Mouse (Mus musculus) forebrain, postnatal 0 days (tissue): ENCODE measurements around the gene Tcirg1. TPM values are rescaled to one million over a fixed set of nuclear protein-coding genes. Genes with fewer than 3 reads are reported as not detected.

Experiments used
- ATAC-seq: fragments of 200-750 bp; cut with Nextera tagmentation; 2 replicates; pipeline ENCODE4 v1.8.0; 2017; ENCODE audit warnings: mild to moderate bottlenecking, moderate library complexity
- DNase-seq: peaks from one replicate; pipeline ENCODE4 v3.0.0-alpha.2; 2015
- H3K27ac ChIP-seq: fragments of 300-500 bp; sonication (generic); 2 replicates; pipeline ENCODE4 v1.5.1; 2014; ENCODE audit warnings: low read depth, mild to moderate bottlenecking, antibody characterized with exemption, low read length, moderate library complexity, mixed read lengths
- H3K27me3 ChIP-seq: fragments of 300-500 bp; sonication (generic); 2 replicates; pipeline ENCODE4 v1.6.1; 2014; ENCODE audit warnings: mild to moderate bottlenecking, low read length, mixed read lengths; ENCODE audit not compliant: insufficient read depth
- H3K36me3 ChIP-seq: fragments of 300-500 bp; sonication (generic); 2 replicates; pipeline ENCODE4 v1.6.1; 2014; ENCODE audit warnings: mild to moderate bottlenecking, moderate library complexity; ENCODE audit not compliant: insufficient read depth
- H3K4me1 ChIP-seq: fragments of 300-500 bp; sonication (generic); 2 replicates; pipeline ENCODE4 v1.6.1; 2014; ENCODE audit warnings: antibody characterized with exemption; ENCODE audit not compliant: insufficient read depth
- H3K4me2 ChIP-seq: fragments of 300-500 bp; sonication (generic); 2 replicates; pipeline ENCODE4 v1.6.1; 2014; ENCODE audit warnings: low read depth, mild to moderate bottlenecking, moderate library complexity
- H3K4me3 ChIP-seq: fragments of 300-500 bp; sonication (generic); 2 replicates; pipeline ENCODE4 v1.5.1; 2014; ENCODE audit warnings: low read depth, low read length, mixed read lengths
- H3K9ac ChIP-seq: fragments of 300-500 bp; sonication (generic); 2 replicates; pipeline ENCODE4 v1.6.1; 2014; ENCODE audit warnings: mild to moderate bottlenecking
- H3K9me3 ChIP-seq: fragments of 300-500 bp; sonication (generic); 2 replicates; pipeline ENCODE4 v1.6.1; 2016; ENCODE audit warnings: low read length
- CTCF ChIP-seq: sonication (generic); IDR thresholded peaks from 2 replicates; pipeline ENCODE4 v1.5.1; 2016; ENCODE audit warnings: antibody characterized with exemption, control low read depth, low read depth
- WGBS: fragments of 180-500 bp; shearing (Covaris S2); extraction: QIAGEN DNeasy Blood & Tissue Kit; methylation state at CpG from one replicate; pipeline ENCODE4 v1.1.7; 2014; 5-methylcytosine and 5-hydroxymethylcytosine counted together
- polyA plus RNA-seq: library from polyadenylated mRNA; unstranded; fragments of >200 nt; fragmentation: Nextera tagmentation; extraction: Ambion mirVana; gene quantifications from 2 replicates; pipeline ENCODE4 v1.2.1, GENCODE M21; 2015
- total RNA-seq: library from RNA; depleted of rRNA; stranded (reverse); fragments of >200 nt; gene quantifications from 2 replicates; pipeline ENCODE4 v1.2.3, GENCODE M21; 2014

Tcirg1 gene
- total and polyA plus RNA-seq, 2 experiments from 2014 or later = 9.3 to 21.4 TPM

DNA sequence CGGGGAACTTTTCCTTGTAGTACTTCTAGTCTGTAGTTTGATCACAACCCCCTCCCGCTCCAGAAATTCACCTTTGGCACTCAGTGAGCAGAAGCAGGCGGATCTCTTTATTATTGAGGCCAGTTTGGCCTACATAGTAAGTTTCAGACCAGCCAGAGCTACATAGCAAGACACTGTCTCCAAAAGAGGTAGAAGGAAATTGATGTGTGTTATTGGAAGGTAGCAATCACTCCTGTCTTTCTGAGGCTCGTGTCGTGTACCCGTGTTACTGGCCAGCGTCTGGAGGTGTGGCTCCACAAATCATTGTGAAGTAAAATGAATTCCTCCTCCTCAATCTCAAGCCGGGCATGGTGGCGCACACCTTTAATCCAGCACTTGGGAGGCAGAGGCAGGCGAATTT, 53.8 kb downstream of the Tcirg1 start:
- Histone ChIP-seq H3K9ac (no peak overlapping the region), H3K36me3 (no peaks in the 10 kb centered on the region), H3K9me3 (no peaks in the 10 kb centered on the region), H3K4me3 (peak overlapping the region; percentile 85), H3K27me3 (no peaks in the 10 kb centered on the region), H3K27ac (no peak overlapping the region), H3K4me1 (peaks cover 19% of the 10 kb centered on the region), H3K4me2 (peak overlapping the region; percentile 61)
- no peak for DNase-seq
- no peak for TF ChIP-seq CTCF
- WGBS = 95% methylated on average over 10 of the region's 10 CpGs
- ATAC-seq = no peak

GRCm38 (mm10) chr19:3851979-3852681, 54.8 kb downstream of the Tcirg1 start:
- H3K27me3 ChIP-seq = no peaks in the 10 kb centered on the region
- H3K4me1 ChIP-seq = peaks cover 19% of the 10 kb centered on the region
- peak overlapping the region; percentile 61 for H3K4me2 ChIP-seq
- H3K9ac ChIP-seq = peak overlapping the region; percentile 85
- no peaks in the 10 kb centered on the region for H3K36me3 ChIP-seq
- 3% methylated on average over 65 of the region's 74 CpGs for WGBS
- peak overlapping the region; percentile 97 for H3K27ac ChIP-seq
- DNase-seq (peak; percentile 50), ATAC-seq (peak; percentile 28; the same call in 1 of the 2 replicates)
- no peak for TF ChIP-seq CTCF
- H3K9me3 ChIP-seq = no peaks in the 10 kb centered on the region
- H3K4me3 ChIP-seq = peak overlapping the region; percentile 85

- Histone ChIP-seq H3K36me3 (no peaks in the 10 kb centered on the region), H3K4me1 (peaks cover 19% of the 10 kb centered on the region), H3K4me3 (peak within 1 kb of the TSS; percentile 85), H3K4me2 (peak within 1 kb of the TSS; percentile 61), H3K27me3 (no peaks in the 10 kb centered on the region), H3K27ac (peak within 1 kb of the TSS; percentile 97), H3K9ac (peak within 1 kb of the TSS; percentile 85), H3K9me3 (no peaks in the 10 kb centered on the region)
- DNase-seq = peak; percentile 98
- peak; percentile 39 for TF ChIP-seq CTCF
- ATAC-seq = peak; percentile 99
- WGBS = under 1% methylated on average over 51 of the region's 54 CpGs
Measured at GRCm38 (mm10) chr19:3851502-3851962, 55.4 kb downstream of the Tcirg1 start, which contains the start of gene Chka. TSS of gene Chka (plus strand) at chr19:3851773.

- Histone ChIP-seq H3K9ac (peak overlapping the region; percentile 40; the same call in 1 of the 2 replicates), H3K27ac (peak overlapping the region; percentile 10; the same call in 1 of the 2 replicates), H3K27me3 (no peaks in the 10 kb centered on the region), H3K4me1 (peaks cover 19% of the 10 kb centered on the region), H3K9me3 (no peaks in the 10 kb centered on the region), H3K36me3 (no peaks in the 10 kb centered on the region), H3K4me3 (peak overlapping the region; percentile 85), H3K4me2 (peak overlapping the region; percentile 61)
- 10% methylated on average over 19 of the region's 19 CpGs for WGBS
- TF ChIP-seq CTCF = no peak
- ATAC-seq (no peak), DNase-seq (no peak)
Measured at GRCm38 (mm10) chr19:3850847-3851469, 56.0 kb downstream of the Tcirg1 start.

DNA sequence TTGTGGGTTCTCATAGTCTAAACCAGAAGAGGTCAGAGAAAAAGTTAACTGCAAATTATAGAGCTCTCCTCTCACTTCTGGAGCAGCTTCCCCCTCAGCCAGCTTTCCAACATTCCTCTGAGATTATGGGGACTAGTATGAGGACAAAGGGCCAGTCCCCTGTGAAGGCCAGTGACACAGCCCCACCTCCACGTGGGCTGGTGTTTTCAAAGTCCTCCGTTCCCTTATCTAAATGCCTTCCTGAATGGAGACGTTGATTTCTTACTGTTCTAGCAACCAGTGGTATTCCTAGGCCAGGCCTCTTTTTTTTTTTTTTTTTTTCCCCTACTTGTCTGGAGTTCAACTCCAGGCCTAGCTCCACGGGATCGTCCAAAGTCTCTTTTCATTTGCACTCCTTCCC, 56.9 kb downstream of the Tcirg1 start:
- Histone ChIP-seq H3K4me3 (no peak overlapping the region), H3K36me3 (no peaks in the 10 kb centered on the region), H3K27me3 (no peaks in the 10 kb centered on the region), H3K9me3 (no peaks in the 10 kb centered on the region), H3K4me2 (no peak overlapping the region), H3K9ac (no peak overlapping the region), H3K27ac (no peak overlapping the region), H3K4me1 (peaks cover 12% of the 10 kb centered on the region; the same call in 1 of the 2 replicates)
- ATAC-seq (no peak), DNase-seq (no peak)
- no peak for TF ChIP-seq CTCF
- WGBS = 45% methylated on average over 5 of the region's 5 CpGs

DNA sequence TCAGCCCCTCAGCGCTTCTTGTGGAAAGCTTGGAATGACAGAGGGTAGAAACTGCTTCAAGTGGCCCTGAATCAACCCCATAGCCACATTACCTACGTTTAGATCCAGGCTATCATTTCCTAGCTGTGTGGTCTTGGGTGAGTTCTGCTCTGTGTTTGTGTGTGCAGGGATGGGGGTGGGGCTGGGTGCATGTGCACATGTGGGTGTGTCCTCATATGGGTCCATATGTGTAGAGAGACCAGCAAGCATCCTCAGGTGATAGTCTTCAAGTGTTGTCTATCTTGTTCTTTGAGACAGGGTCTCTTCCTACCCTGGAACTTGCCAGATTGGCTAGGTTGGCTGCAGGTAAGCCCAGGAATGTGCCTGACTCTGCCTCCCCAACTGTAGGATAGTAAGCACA, 57.7 kb downstream of the Tcirg1 start:
- DNase-seq (no peak), ATAC-seq (no peak)
- H3K27ac ChIP-seq = no peak overlapping the region
- no peaks in the 10 kb centered on the region for H3K36me3 ChIP-seq
- WGBS = 89% methylated on average over 2 of the region's 2 CpGs
- no peak for TF ChIP-seq CTCF
- no peaks in the 10 kb centered on the region for H3K9me3 ChIP-seq
- H3K4me3 ChIP-seq = no peak overlapping the region
- no peak overlapping the region for H3K4me2 ChIP-seq
- H3K4me1 ChIP-seq = peaks cover 7% of the 10 kb centered on the region; the same call in 1 of the 2 replicates
- no peaks in the 10 kb centered on the region for H3K27me3 ChIP-seq
- H3K9ac ChIP-seq = no peak overlapping the region

GRCm38 (mm10) chr19:3848207-3848808, 58.6 kb downstream of the Tcirg1 start:
- H3K4me3 ChIP-seq = no peak overlapping the region
- no peak overlapping the region for H3K9ac ChIP-seq
- H3K27me3 ChIP-seq = no peaks in the 10 kb centered on the region
- no peaks in the 10 kb centered on the region for H3K9me3 ChIP-seq
- H3K4me1 ChIP-seq = no peaks in the 10 kb centered on the region
- no peaks in the 10 kb centered on the region for H3K36me3 ChIP-seq
- no peak for ATAC-seq
- DNase-seq = no peak
- no peak for TF ChIP-seq CTCF
- 84% methylated on average over 7 of the region's 7 CpGs for WGBS
- H3K4me2 ChIP-seq = no peak overlapping the region
- no peak overlapping the region for H3K27ac ChIP-seq
